Mouse (Mus musculus) brown adipose tissue, adult 24 weeks (tissue): Measurements from ENCODE around the gene Vwde. TPM values are rescaled to one million over a fixed set of nuclear protein-coding genes. Genes with fewer than 3 reads are reported as not detected.

ENCODE experiments used
- H3K27ac ChIP-seq: fragments of 200-500 bp; replicated peaks from 2 replicates; pipeline ENCODE4 v1.5.1; 2012; ENCODE audit warnings: low read depth, mild to moderate bottlenecking, low read length
- H3K4me1 ChIP-seq: fragments of 200-500 bp; 2 replicates; pipeline ENCODE4 v1.6.1; 2012; ENCODE audit warnings: low read length, mixed read lengths; ENCODE audit not compliant: control insufficient read depth, insufficient read depth, insufficient read length
- H3K4me3 ChIP-seq: fragments of 200-500 bp; 2 replicates; pipeline ENCODE4 v1.5.1; 2012; ENCODE audit warnings: low read depth, mild to moderate bottlenecking, low read length, moderate library complexity; ENCODE audit not compliant: insufficient read depth
- polyA plus RNA-seq: library from polyadenylated mRNA; stranded (reverse); fragments of >200 nt; gene quantifications from 2 replicates; pipeline ENCODE4 v1.2.4, GENCODE M21; 2012; ENCODE audit not compliant: missing spikeins, insufficient read depth, insufficient read length

Gene Vwde
- not detected in 2 replicates for polyA plus RNA-seq

DNA sequence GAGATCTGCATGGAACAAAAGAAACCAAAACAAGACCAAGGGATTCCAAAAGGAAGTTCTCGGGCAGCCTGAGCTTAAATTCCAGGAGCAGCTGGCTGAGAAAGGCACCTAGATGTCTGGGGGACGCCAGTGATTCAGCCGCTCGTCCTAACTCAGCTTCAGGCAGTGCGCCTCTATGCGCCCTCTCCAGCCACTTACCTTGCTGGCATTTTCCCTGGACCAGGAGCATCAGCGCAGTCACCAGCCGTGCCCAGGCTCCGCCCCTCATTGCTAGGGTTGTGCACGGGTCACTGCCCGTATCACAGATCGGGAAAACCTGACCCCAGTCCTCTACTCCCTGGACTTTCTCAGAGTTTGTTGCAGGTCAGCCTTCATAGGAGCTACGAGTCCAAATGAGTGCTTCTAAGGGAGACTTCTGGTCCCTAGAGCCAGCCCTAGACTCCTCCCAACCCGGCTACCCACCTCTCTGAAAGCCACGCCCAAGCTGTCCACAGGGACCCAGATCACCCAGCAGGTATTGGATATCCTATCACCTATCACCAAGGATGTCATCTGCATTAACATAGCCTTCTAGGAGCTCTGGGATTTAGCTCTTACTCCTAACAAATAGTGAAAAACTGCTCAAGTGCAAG lies at the start of gene Vwde:
TSS of gene Vwde (minus strand) at position 370 of the 632 bp plus-strand sequence.
- Histone ChIP-seq H3K4me1 (no peaks in the 10 kb centered on the region), H3K27ac (no peak within 1 kb of the TSS), H3K4me3 (no peak within 1 kb of the TSS)

DNA sequence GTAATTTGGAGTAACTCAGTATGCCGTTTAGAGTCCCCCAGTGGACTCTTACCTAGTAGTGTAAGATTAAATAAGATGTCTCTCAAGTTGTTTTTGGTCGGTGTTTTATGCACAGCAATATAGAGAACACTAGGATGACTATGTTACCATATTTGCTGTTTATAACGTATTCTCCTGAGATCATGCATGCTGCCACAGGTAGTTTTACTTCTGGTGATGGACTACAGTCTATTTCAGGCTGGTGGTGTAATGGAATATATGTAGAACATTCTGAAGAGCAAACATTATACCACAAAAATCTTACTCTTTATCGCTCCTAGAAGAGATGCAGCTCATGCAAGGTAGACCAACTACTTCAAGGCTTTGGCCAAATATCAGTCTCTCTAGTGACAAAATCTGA lies 30.6 kb upstream of the Vwde start:
- Histone ChIP-seq H3K4me1 (no peaks in the 10 kb centered on the region), H3K27ac (no peak overlapping the region), H3K4me3 (no peak overlapping the region)

DNA sequence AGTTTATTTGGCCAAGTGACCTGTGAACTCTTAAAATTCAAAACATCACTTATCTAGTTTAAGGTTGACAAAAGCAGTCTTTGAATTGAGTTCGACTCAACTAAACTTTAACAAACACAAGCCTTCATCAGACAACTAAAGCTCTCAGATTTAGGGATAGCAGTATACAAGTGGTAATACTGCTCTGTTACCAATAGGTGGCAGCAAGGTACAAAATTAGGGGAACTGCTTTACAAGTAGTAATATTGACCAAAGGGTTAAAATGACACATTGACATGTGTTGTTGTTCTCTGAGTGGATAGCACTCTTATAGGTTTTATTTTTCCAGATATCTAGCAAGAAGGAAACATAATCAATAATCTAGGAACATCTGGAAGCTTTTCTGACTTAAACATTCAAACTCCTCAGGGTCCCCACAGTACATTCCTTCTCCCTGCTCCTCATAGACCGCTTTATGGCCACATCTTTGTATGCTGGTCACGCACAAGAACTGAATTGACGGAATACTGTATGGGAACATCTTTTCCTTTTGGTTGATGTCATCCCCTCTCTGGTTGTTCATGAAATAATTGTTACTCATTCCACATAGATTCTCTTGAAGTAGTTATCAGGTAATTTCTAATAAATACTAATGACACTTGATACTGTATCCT lies 23.7 kb upstream of the Vwde start:
- H3K27ac ChIP-seq, result no peak overlapping the region
- no peak overlapping the region for H3K4me3 ChIP-seq
- H3K4me1 ChIP-seq, result no peaks in the 10 kb centered on the region

DNA sequence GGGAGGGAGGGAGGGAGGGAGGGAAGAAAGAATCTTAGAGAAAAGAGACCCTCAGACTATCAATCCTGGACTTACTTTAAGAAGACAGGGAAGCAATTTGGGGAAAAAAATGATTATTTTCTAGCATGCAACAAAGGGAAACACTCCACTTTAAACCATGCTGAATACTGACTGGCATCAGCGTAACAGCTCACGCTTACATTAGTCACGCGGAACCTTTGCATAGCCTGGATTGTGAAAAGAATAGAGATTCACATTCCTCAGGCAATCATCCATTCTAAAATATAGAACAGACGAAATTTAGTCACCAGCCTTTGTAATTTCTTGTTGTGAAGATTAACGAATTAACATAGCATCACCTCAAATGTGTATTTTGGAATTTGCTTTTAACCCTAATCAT lies 18.6 kb downstream of the Vwde start:
- H3K4me3 ChIP-seq, result no peak overlapping the region

DNA sequence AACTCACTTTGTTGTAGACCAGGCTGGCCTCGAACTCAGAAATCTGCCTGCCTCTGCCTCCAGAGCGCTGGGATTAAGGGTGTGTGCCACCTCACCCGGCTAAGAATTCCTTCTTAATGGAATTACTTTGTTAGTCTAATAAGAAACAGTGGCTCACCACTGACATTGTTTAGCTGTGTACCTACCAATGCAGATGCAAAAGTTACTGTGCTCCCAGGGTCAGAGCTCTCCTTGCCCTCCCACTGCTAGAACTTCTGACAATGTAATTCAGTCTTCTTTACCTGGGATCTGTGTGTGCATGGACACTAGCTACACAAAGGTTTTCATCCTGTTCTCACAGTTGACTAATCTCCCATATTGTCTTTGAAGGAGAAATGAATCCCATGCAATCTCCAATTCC lies 27.3 kb downstream of the Vwde start:
- Histone ChIP-seq H3K4me3 (no peak overlapping the region), H3K4me1 (no peaks in the 10 kb centered on the region), H3K27ac (no peak overlapping the region)

More for the DNA sequence above, 18.6 kb downstream of the Vwde start:
- Histone ChIP-seq H3K4me1 (no peaks in the 10 kb centered on the region), H3K27ac (no peak overlapping the region)

DNA sequence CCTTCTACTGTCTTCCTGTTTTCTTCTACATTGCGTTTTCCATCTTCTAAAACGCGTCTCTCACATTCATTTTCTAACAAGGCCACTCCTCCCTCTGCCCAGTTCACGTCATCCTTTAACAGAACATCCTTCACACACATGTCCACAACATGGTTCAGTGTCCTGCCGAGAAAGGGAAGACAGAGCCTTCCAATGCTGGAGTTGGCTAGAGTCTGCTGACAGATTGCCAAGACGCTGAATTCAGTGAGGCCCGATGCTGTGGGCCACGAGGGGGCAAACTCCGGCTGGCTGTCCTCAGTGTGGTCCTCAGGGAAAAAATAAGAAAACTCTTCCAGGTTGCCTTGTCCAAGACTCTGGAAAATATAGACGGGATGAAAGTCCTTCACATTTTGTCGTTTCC lies 37.9 kb downstream of the Vwde start:
- no peak overlapping the region for H3K27ac ChIP-seq
- H3K4me3 ChIP-seq, result no peak overlapping the region
- H3K4me1 ChIP-seq, result no peaks in the 10 kb centered on the region

DNA sequence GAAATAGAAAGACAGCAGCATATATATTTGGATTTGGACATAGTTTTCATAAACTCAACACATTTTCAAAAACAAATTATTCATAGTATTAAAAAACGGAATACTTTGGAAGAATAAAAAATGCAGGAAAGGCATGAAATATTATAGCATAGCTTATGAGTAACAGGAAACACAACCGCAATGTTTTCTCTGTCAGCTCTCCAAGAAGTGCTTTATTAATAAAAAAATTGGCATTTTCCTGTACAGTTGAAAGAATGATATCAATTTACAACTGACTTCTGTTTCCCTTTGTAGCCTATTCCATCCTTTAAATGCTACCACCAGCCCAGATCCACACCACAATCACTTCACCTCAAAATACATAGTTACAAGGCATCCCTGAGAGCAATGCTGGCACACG lies 44.7 kb downstream of the Vwde start:
- Histone ChIP-seq H3K4me1 (no peaks in the 10 kb centered on the region), H3K27ac (no peak overlapping the region), H3K4me3 (no peak overlapping the region)

DNA sequence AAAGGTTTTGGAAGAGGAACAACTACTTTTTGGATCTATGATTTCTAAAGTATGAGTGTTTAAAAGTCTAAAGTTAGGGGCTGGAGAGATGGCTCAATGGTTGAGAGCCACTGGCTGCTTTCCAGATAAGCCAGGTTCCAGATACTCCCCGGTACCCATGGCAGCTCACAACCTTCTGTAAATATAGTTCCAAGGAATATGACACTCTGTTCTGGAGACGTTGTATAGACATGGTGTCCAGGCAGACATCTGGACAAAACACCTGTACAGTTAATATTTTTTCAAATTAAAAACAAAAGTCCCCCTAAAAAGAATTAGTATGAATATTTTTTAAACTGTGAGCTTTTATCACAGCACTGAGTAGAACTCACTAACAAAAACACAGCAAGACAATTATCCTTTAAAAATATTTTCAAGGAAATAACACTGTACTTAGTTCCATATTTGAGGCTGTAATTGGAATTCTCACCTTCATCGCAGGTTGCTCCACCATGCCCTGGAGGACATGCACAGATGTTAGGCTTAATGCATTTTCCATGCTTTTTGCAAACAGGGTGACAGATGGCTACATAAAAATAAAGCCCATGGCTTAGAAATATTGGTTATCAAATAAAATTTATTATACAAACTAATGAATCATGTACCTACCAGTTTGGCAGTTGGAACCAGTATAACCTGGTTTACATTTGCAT lies 55.2 kb downstream of the Vwde start:
- Histone ChIP-seq H3K27ac (no peak overlapping the region), H3K4me1 (no peaks in the 10 kb centered on the region), H3K4me3 (no peak overlapping the region)

DNA sequence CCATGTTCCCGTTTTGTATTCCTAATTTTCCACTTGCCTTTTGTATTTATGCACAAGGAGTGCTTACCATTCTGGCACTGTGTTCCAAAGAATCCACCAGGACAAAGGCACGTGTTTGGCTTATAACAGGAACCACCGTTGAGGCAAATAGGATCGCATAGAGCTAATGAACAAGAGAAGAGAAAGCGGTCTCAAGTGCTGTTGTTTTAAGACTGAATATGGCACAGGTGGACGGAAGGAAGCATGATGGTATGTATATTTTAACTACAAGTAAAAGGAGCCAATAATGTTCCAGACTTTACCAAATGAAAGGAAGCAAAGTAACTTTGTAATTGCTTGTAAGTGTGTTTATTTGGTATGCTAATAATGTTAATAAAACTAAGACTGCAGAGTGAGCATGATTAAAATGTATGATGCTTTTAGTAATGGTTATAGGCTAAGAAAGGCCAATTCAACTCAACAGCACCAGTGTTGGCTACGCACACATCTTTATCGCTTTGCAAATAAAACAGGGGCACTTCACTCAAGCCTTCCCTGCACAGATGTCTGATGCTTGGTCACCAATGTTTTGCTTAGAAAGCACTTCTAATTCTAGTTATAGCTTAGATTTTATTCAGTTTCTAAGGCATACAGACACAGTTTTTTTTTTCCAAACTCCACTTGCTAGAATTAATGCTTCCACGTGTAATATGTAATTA lies 58.4 kb downstream of the Vwde start:
- Histone ChIP-seq H3K4me1 (no peaks in the 10 kb centered on the region), H3K4me3 (no peak overlapping the region), H3K27ac (no peak overlapping the region)

DNA sequence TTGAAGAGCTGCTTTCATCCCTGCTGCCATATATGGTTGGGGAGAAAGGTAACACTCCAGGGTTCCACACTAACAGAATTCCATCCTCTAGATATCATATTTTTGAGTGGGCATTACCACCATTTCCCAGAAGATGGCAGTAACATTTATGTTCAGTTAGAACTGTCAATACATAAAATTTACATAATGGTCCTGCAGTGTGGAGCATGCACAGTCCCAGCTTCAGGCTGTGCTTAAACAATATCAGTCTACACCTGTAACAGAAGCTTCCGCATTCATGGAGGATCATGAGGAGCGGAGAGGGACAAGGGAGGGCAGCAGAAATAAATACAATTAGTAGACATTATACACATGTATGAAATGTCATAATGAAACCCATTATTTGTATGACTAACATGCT lies 65.3 kb downstream of the Vwde start:
- Histone ChIP-seq H3K27ac (no peak overlapping the region), H3K4me1 (no peaks in the 10 kb centered on the region), H3K4me3 (no peak overlapping the region)

DNA sequence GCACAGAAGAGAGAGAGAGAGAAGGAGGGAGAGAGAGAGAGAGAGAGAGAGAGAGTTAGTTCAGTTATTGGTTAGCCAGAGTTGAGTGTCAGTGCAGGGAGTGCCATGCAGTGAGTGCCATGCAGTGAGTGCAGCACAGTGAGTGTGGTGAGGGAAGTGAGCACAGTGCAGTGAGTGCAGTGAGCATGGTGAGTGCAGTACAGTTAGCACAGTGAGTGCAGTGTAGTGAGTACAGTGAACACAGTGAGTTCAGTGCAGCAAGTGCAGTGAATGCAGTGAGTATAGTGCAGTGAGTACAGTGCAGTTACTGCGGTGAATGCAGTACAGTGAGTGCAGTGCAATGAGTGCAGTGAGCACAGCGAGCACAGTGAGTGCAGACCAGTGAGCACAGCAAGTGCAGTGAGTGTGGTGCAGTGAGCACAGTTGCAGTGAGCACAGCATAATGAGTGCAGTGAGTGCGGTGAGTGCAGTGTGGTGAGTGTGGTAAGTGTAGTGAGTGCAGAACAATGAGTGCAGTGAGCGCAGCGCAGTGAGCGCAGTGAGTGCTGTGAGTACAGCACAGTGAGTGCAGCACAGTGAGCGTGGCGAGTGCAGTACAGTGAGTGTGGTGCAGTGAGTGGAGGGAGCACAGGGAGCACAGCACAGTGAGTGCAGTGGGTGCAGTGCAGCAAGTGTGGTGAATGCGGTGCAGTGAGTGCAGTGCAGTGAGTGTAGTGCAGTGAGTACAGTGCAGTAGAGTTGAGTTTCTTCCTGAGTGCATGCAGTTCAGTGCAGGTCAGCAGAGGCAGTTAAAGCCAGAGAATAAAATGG lies 70.7 kb downstream of the Vwde start:
- Histone ChIP-seq H3K4me3 (no peak overlapping the region), H3K4me1 (no peaks in the 10 kb centered on the region), H3K27ac (no peak overlapping the region)

DNA sequence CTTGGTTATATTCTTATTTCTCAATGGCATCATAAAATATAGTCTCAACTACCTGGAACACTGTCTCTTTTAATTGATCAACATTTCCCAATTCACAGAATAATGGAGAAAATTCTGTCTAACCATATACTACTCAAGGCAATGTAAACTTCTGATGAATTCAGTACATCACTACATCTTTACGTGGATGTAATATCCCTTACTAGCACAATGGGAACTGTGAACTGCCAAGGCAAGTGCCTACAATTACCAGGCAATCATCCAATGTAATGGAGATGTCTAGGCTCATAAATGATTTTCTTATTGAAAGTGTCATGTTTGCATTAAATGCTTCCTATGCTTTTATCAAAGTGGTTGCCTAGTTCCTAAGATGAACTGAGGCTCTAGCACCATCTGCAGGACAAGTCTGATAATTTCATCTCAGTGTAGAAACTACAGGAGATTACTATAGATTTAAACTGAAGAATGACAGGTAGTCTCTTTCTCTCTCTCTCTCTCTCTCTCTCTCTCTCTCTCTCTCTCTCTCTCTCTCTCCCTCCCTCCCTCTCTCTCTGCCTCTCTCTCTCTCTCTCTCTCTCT lies 72.6 kb downstream of the Vwde start:
- no peak overlapping the region for H3K27ac ChIP-seq
- no peak overlapping the region for H3K4me3 ChIP-seq
- H3K4me1 ChIP-seq, result no peaks in the 10 kb centered on the region

DNA sequence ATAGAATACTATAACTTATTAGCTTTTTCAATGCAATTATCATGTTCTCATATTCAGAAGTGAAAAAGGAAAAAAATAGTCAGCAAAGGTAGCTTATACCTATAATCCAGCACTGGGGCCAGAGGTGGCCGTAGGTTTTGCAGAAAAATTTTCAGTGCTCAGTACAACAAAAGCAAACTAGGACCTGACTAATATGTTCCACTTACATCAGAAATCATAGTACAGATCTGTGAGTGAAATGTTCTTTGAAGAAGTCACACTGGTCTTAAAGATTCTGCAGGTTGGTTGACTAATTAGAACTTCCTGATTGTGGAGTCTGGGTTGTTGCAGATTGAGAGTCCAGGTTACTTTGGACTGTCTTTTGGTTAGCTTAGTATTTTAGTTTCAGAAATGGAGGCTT lies 87.5 kb downstream of the Vwde start:
- no peaks in the 10 kb centered on the region for H3K4me1 ChIP-seq
- H3K27ac ChIP-seq, result no peak overlapping the region
- H3K4me3 ChIP-seq, result no peak overlapping the region

DNA sequence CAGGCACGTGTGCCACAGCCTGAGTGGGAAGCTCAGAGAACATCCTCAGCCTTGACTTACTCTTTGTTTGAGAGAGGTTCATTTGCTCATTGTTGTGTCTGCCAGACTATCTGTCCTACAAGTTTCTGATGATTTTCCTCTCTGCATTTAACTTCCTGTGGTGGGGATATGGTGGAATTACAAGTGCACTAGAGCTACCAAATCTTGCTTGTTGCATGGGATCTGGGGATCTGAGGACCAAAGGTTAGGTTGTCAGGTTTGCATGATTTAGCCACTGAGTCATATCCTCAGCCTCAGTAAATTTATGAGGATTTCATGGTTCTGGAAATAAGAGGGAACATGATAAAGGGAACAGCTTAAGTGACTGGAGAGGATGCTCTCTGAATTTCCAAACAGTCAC lies 116.1 kb downstream of the Vwde start:
- H3K27ac ChIP-seq, result no peak overlapping the region
- no peak overlapping the region for H3K4me3 ChIP-seq

More for the DNA sequence above, 116.1 kb downstream of the Vwde start:
- H3K4me1 ChIP-seq, result no peaks in the 10 kb centered on the region
